19 mouse cellular contexts compared by ENCODE assay signal in the genomic region with DNA sequence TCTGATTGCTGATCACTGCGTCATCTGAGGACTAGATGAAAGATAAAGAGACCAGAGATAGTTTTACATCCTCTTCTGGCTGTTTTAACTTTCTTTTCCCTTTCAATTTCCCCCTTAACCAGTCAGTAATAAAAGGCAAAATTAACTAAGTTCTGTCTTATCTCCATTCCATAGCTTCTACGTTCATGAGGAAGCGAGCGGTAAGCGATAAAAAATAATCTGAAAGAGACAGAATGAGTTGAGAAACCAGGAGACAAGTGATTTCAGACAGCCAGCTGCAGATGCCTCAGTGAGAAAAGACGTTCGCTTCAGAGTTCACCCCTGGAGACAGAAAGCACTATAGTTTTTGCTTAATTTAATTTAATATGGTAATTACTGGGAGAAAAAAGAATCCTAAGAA.
"Had no signal": no experiment of that assay in that cellular context is flagged by ENCODE, and none has a peak within 500 bp of the region (broad histone marks: within the 10 kb centered on the region; RNA-seq: fewer than 3 reads in every experiment).

No protein-coding gene starts in this region.

- H3K4me1 ChIP-seq: limb, embryonic 15.5 days; liver, embryonic 15.5 days; lung, embryonic 15.5 days; megakaryocyte, embryonic 14.5 days had no signal

- H3K27ac ChIP-seq: limb, embryonic 15.5 days; liver, embryonic 12.5 days; liver, embryonic 15.5 days; lung, embryonic 15.5 days; midbrain, embryonic 12.5 days; neural tube, embryonic 13.5 days had no signal

- ATAC-seq: liver, embryonic 12.5 days; midbrain, embryonic 16.5 days had no signal

- H3K9ac ChIP-seq: limb, embryonic 12.5 days; limb, embryonic 15.5 days; liver, embryonic 12.5 days; liver, embryonic 15.5 days; lung, embryonic 15.5 days; midbrain, embryonic 12.5 days; neural tube, embryonic 13.5 days had no signal

- H3K27me3 ChIP-seq: limb, embryonic 12.5 days; limb, embryonic 15.5 days; liver, embryonic 12.5 days; liver, embryonic 15.5 days; lung, embryonic 15.5 days; midbrain, embryonic 12.5 days; neural tube, embryonic 13.5 days had no signal

- H3K4me3 ChIP-seq: limb, embryonic 12.5 days; limb, embryonic 15.5 days; liver, embryonic 12.5 days; liver, embryonic 15.5 days; lung, embryonic 15.5 days; megakaryocyte, embryonic 14.5 days; midbrain, embryonic 12.5 days; myocyte; neural tube, embryonic 13.5 days had no signal

- DNase-seq: kidney, adult 9 months; kidney, postnatal 14 days; kidney, postnatal 4 days; left cerebral cortex, postnatal 4 days; lung, adult 18-20 months; lung, postnatal 10 days; lung, postnatal 36 days; retina, postnatal 1 day; thymus, postnatal 25 days had no signal

- H3K36me3 ChIP-seq: limb, embryonic 12.5 days; limb, embryonic 15.5 days; liver, embryonic 12.5 days; liver, embryonic 15.5 days; lung, embryonic 15.5 days; midbrain, embryonic 12.5 days; neural tube, embryonic 13.5 days had no signal

- H3K9me3 ChIP-seq: limb, embryonic 12.5 days; limb, embryonic 15.5 days; liver, embryonic 12.5 days; liver, embryonic 15.5 days; lung, embryonic 15.5 days; megakaryocyte, embryonic 14.5 days; midbrain, embryonic 12.5 days; neural tube, embryonic 13.5 days had no signal

- H3K4me2 ChIP-seq: limb, embryonic 12.5 days; limb, embryonic 15.5 days; liver, embryonic 12.5 days; liver, embryonic 15.5 days; lung, embryonic 15.5 days; midbrain, embryonic 12.5 days; neural tube, embryonic 13.5 days had no signal
